Comparison of ENCODE assay signal across 12 mouse cellular contexts in the genomic region with DNA sequence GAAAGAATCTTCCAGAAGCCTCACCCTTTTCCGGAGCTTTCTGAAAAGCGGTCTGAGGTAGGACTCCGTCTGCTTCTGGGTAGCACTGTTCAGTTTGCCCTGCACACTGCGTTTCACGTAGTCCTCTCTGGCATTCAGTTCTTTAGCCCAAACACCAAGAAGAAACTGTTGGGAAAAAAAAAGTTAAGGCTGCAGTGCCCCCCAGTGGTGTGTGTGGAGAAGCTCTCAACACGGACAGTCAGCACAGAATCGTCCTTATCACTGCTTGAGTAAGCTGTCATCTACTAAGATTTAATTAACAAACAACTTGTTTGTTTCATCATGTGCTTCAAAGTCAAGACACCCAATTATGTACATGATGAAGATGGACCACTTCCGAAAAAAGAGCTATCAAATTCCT. TPM values are rescaled to one million over a fixed set of nuclear protein-coding genes. Genes with fewer than 3 reads are reported as not detected.
DNase-seq lines count a peak whose midpoint lies in the region; ATAC-seq and TF ChIP-seq lines count a peak whose summit lies in the region.
"Had no signal": no experiment of that assay in that cellular context is flagged by ENCODE, and none has a peak within 500 bp of the region (broad histone marks: within the 10 kb centered on the region; RNA-seq: fewer than 3 reads in every experiment).

No protein-coding gene starts in this region.

- ATAC-seq in limb, embryonic 11.5 days (ENCODE audit: insufficient number of reproducible peaks, low FRiP score, low TSS enrichment, low read depth) = no peak

- no peaks in the 10 kb centered on the region for H3K27me3 ChIP-seq in limb, embryonic 11.5 days (ENCODE audit: control insufficient read depth, insufficient read depth, low read length)
- no peaks in the 10 kb centered on the region for H3K27me3 ChIP-seq in limb, embryonic 10.5 days (ENCODE audit: low read depth, poor library complexity, severe bottlenecking)
- no peaks in the 10 kb centered on the region for H3K27me3 ChIP-seq in E14TG2a.4 (ENCODE audit: insufficient read depth, low read length)
- H3K27me3 ChIP-seq: lung, embryonic 15.5 days had no signal

- TF ChIP-seq CTCF in gastrocnemius, adult 2 months (IDR thresholded peaks at IDR 0.05) = peak; percentile 50
- peak; percentile 36 for TF ChIP-seq CTCF in E14TG2a.4 (conservative IDR thresholded peaks at IDR 0.05; ENCODE audit: low read length)
- peak; percentile 47; the same call in 1 of the 2 replicates for TF ChIP-seq CTCF in brain, embryonic 14.5 days (IDR thresholded peaks at IDR 0.05; ENCODE audit: borderline replicate concordance, extremely low read depth, insufficient read depth, insufficient read length)

- H3K9me3 ChIP-seq in limb, embryonic 11.5 days (ENCODE audit: control insufficient read depth, low read length) = no peaks in the 10 kb centered on the region
- H3K9me3 ChIP-seq in limb, embryonic 10.5 days (replicated peaks) = no peaks in the 10 kb centered on the region
- H3K9me3 ChIP-seq in E14TG2a.4 (ENCODE audit: low read length) = no peaks in the 10 kb centered on the region
- H3K9me3 ChIP-seq: G1E; lung, embryonic 15.5 days had no signal

- no peak overlapping the region for H3K27ac ChIP-seq in gastrocnemius, adult 2 months
- no peak overlapping the region for H3K27ac ChIP-seq in limb, embryonic 11.5 days (replicated peaks; ENCODE audit: low read depth, low read length)
- H3K27ac ChIP-seq in limb, embryonic 10.5 days = no peak overlapping the region
- H3K27ac ChIP-seq: lung, embryonic 15.5 days had no signal

- WGBS in limb, embryonic 11.5 days = 91% methylated on average over 8 of the region's 8 CpGs
- WGBS in limb, embryonic 10.5 days = 92% methylated on average over 8 of the region's 8 CpGs

- DNase-seq in gastrocnemius, adult 2 months = no peak
- no peak for DNase-seq in gastrocnemius, postnatal 36 days
- DNase-seq in limb, embryonic 11.5 days (ENCODE audit: low spot score) = peak; percentile 44
- DNase-seq in limb, embryonic 10.5 days (ENCODE audit: low spot score) = no peak
- DNase-seq in brain, embryonic 14.5 days (ENCODE audit: low read depth) = peak; percentile 44
- no peak for DNase-seq in urinary bladder, adult 2 months (ENCODE audit: low spot score)
- DNase-seq in gastrocnemius, adult 8-10 months (ENCODE audit: low spot score in 2 of 2) = no peak
- DNase-seq: adrenal gland, postnatal 10 days; kidney, adult 9 months had no signal

- intact Hi-C loops in gastrocnemius, adult 2 months (cut with DNase I) = loop anchor here (10.0 kb wide), 1 partner anchor 131 kb away; no protein-coding TSS in a partner anchor
- intact Hi-C loops in gastrocnemius, postnatal 36 days (cut with DNase I) = no loop called here

- H3K4me1 ChIP-seq in limb, embryonic 11.5 days (ENCODE audit: control insufficient read depth, insufficient read depth, low read length) = no peaks in the 10 kb centered on the region
- H3K4me1 ChIP-seq in limb, embryonic 10.5 days = no peaks in the 10 kb centered on the region
- peaks cover 33% of the 10 kb centered on the region for H3K4me1 ChIP-seq in E14TG2a.4 (replicated peaks; ENCODE audit: low read depth, low read length)
- H3K4me1 ChIP-seq: lung, embryonic 15.5 days had no signal

- H3K4me2 ChIP-seq in limb, embryonic 11.5 days (ENCODE audit: low read depth, severe bottlenecking) = no peak overlapping the region
- H3K4me2 ChIP-seq: lung, embryonic 15.5 days had no signal

- H3K9ac ChIP-seq in limb, embryonic 11.5 days (ENCODE audit: low read length) = no peak overlapping the region
- H3K9ac ChIP-seq: lung, embryonic 15.5 days had no signal

- TF ChIP-seq POLR2A in brain, embryonic 14.5 days (IDR thresholded peaks at IDR 0.05; ENCODE audit: borderline replicate concordance, extremely low read depth, insufficient read depth, insufficient read length, poor library complexity, severe bottlenecking) = no peak

- no peak overlapping the region for H3K4me3 ChIP-seq in gastrocnemius, adult 2 months
- no peak overlapping the region for H3K4me3 ChIP-seq in limb, embryonic 11.5 days (ENCODE audit: low read depth, low read length)
- H3K4me3 ChIP-seq in limb, embryonic 10.5 days = no peak overlapping the region
- no peak overlapping the region for H3K4me3 ChIP-seq in E14TG2a.4 (replicated peaks; ENCODE audit: low read length)
- H3K4me3 ChIP-seq: lung, embryonic 15.5 days had no signal

- H3K36me3 ChIP-seq in limb, embryonic 11.5 days (ENCODE audit: control insufficient read depth, insufficient read depth, low read length) = peaks cover 24% of the 10 kb centered on the region
- peaks cover 94% of the 10 kb centered on the region for H3K36me3 ChIP-seq in limb, embryonic 10.5 days
- peaks cover 85% of the 10 kb centered on the region for H3K36me3 ChIP-seq in E14TG2a.4 (ENCODE audit: insufficient read depth, low read length)

RNA-seq across cellular contexts. Expression of gene Prpf18, which starts 16.1 kb away (rescaled TPM):
- 10 to 100 TPM; 42.4 to 42.5 TPM for total RNA-seq in gastrocnemius, adult 2 months (2021)
- total RNA-seq in gastrocnemius, postnatal 36 days (2021) = 10 to 100 TPM; 35.9 to 41.2 TPM
- 38.9 and 41.5 TPM in 2 replicates for polyA plus RNA-seq in limb, embryonic 11.5 days (2014; fragmentation: Nextera tagmentation; extraction: Ambion mirVana)
- 37.5 and 42.1 TPM in 2 replicates for polyA plus RNA-seq in limb, embryonic 10.5 days (2016; fragmentation: Nextera tagmentation; extraction: Ambion mirVana)
- 37.2 and 40.7 TPM in 2 replicates for polyA plus RNA-seq in brain, embryonic 14.5 days (2012; rRNA removed)
- 28.5 and 29.2 TPM in 2 replicates for polyA plus RNA-seq in urinary bladder, adult 2 months (2012; rRNA removed)
- 10 to 100 TPM; 38.0 to 46.6 (median 42.7) TPM for total RNA-seq in gastrocnemius, adult 8-10 months (2022)

Comparison
In these comparisons a context has a peak if more than half of its experiments do, and no peak if none do; other contexts are left out.
1. DNase-seq: peak in limb, embryonic 11.5 days (single experiment) and brain, embryonic 14.5 days (single experiment); none in gastrocnemius, adult 2 months (single experiment), gastrocnemius, postnatal 36 days (0 of 2), limb, embryonic 10.5 days (single experiment), urinary bladder, adult 2 months (single experiment) and gastrocnemius, adult 8-10 months (0 of 2).
2. Peak in every context shown above with its lines, with median percentiles within 50 percentile points of each other: CTCF ChIP-seq.